In genomic region chr6:136471601-136472000, GRCm38 (mm10) we compare ENCODE assay signal across 9 mouse cellular contexts. TPM values are rescaled to one million over a fixed set of nuclear protein-coding genes. Genes with fewer than 3 reads are reported as not detected.
A peak's percentile ranks its signal among the peaks of the same experiment; 100 is the strongest.
DNase-seq lines count a peak whose midpoint lies in the region; ATAC-seq and TF ChIP-seq lines count a peak whose summit lies in the region.
"Had no signal": no experiment of that assay in that cellular context is flagged by ENCODE, and none has a peak within 500 bp of the region (broad histone marks: within the 10 kb centered on the region; RNA-seq: fewer than 3 reads in every experiment).

No protein-coding gene starts in this region.

- no peak for DNase-seq in lung, postnatal 36 days
- DNase-seq in forebrain, embryonic 10.5 days (ENCODE audit: extremely low spot score, low spot score), result no peak
- DNase-seq in limb, embryonic 11.5 days (ENCODE audit: low spot score), result peak; percentile 21
- DNase-seq in stomach, postnatal 0 days (ENCODE audit: low spot score), result no peak
- no peak for DNase-seq in left cerebral cortex, postnatal 10 days (ENCODE audit: extremely low spot score in 1 of 2, low spot score in 2 of 2)
- DNase-seq in adrenal gland, postnatal 10 days, result no peak

- intact Hi-C loops in left cerebral cortex, postnatal 10 days (cut with DNase I), result no loop called here

- WGBS in lung, embryonic 15.5 days, result 21% methylated on average over 5 of the region's 5 CpGs
- 30% methylated on average over 5 of the region's 5 CpGs for WGBS in forebrain, embryonic 10.5 days
- 39% methylated on average over 5 of the region's 5 CpGs for WGBS in limb, embryonic 11.5 days
- WGBS in stomach, postnatal 0 days, result 28% methylated on average over 5 of the region's 5 CpGs

- H3K27ac ChIP-seq in lung, embryonic 15.5 days, result peak overlapping the region; percentile 96
- peak overlapping the region; percentile 95 for H3K27ac ChIP-seq in forebrain, embryonic 10.5 days
- peak overlapping the region; percentile 98 for H3K27ac ChIP-seq in limb, embryonic 11.5 days (replicated peaks; ENCODE audit: low read depth, low read length)
- H3K27ac ChIP-seq in stomach, postnatal 0 days (replicated peaks), result peak overlapping the region; percentile 96

- peak; percentile 36 for TF ChIP-seq CTCF in stomach, postnatal 0 days (IDR thresholded peaks at IDR 0.05; ENCODE audit: low read depth)

- H3K4me2 ChIP-seq in lung, embryonic 15.5 days, result no peak overlapping the region
- no peak overlapping the region for H3K4me2 ChIP-seq in limb, embryonic 11.5 days (ENCODE audit: low read depth, severe bottlenecking)
- H3K4me2 ChIP-seq in stomach, postnatal 0 days (replicated peaks; ENCODE audit: low read depth), result no peak overlapping the region

- no peaks in the 10 kb centered on the region for H3K9me3 ChIP-seq in lung, embryonic 15.5 days
- H3K9me3 ChIP-seq in forebrain, embryonic 10.5 days, result 0 out of 2 replicates have a peak, but pooled peaks cover 8% of the 10 kb centered on the region
- H3K9me3 ChIP-seq in limb, embryonic 11.5 days (ENCODE audit: control insufficient read depth, low read length), result no peaks in the 10 kb centered on the region
- H3K9me3 ChIP-seq in stomach, postnatal 0 days (ENCODE audit: control insufficient read depth, low read length), result no peaks in the 10 kb centered on the region

- H3K4me1 ChIP-seq in lung, embryonic 15.5 days, result peaks cover 43% of the 10 kb centered on the region
- H3K4me1 ChIP-seq in forebrain, embryonic 10.5 days, result peaks cover 77% of the 10 kb centered on the region
- peaks cover 5% of the 10 kb centered on the region; the same call in 1 of the 2 replicates for H3K4me1 ChIP-seq in limb, embryonic 11.5 days (ENCODE audit: control insufficient read depth, insufficient read depth, low read length)
- peaks cover 4% of the 10 kb centered on the region; the same call in 1 of the 2 replicates for H3K4me1 ChIP-seq in stomach, postnatal 0 days (replicated peaks; ENCODE audit: control insufficient read depth, insufficient read depth)

- H3K4me3 ChIP-seq in lung, embryonic 15.5 days, result no peak overlapping the region
- H3K4me3 ChIP-seq in forebrain, embryonic 10.5 days, result no peak overlapping the region
- H3K4me3 ChIP-seq in limb, embryonic 11.5 days (ENCODE audit: low read depth, low read length), result no peak overlapping the region
- no peak overlapping the region for H3K4me3 ChIP-seq in stomach, postnatal 0 days (ENCODE audit: low read depth, low read length)
- H3K4me3 ChIP-seq: myocyte had no signal

- no peak overlapping the region for H3K9ac ChIP-seq in lung, embryonic 15.5 days
- no peak overlapping the region for H3K9ac ChIP-seq in limb, embryonic 11.5 days (ENCODE audit: low read length)
- H3K9ac ChIP-seq in stomach, postnatal 0 days (ENCODE audit: low read length), result no peak overlapping the region

- H3K27me3 ChIP-seq in lung, embryonic 15.5 days, result no peaks in the 10 kb centered on the region
- no peaks in the 10 kb centered on the region for H3K27me3 ChIP-seq in forebrain, embryonic 10.5 days (ENCODE audit: poor library complexity, severe bottlenecking)
- no peaks in the 10 kb centered on the region for H3K27me3 ChIP-seq in limb, embryonic 11.5 days (ENCODE audit: control insufficient read depth, insufficient read depth, low read length)
- no peaks in the 10 kb centered on the region for H3K27me3 ChIP-seq in stomach, postnatal 0 days (ENCODE audit: control insufficient read depth, insufficient read depth, low read length)

- no peak for ATAC-seq in lung, embryonic 15.5 days (ENCODE audit: borderline replicate concordance, extremely low read depth, low FRiP score, low TSS enrichment)
- no peak for ATAC-seq in limb, embryonic 11.5 days (ENCODE audit: insufficient number of reproducible peaks, low FRiP score, low TSS enrichment, low read depth)
- ATAC-seq in stomach, postnatal 0 days (ENCODE audit: low FRiP score, low TSS enrichment), result no peak
- no peak for ATAC-seq in megakaryocyte, adult 5-6 weeks (ENCODE audit: poor library complexity, severe bottlenecking)

- no peak for TF ChIP-seq EP300 in stomach, postnatal 0 days (optimal IDR thresholded peaks at IDR 0.05)

- H3K36me3 ChIP-seq in lung, embryonic 15.5 days, result no peaks in the 10 kb centered on the region
- H3K36me3 ChIP-seq in forebrain, embryonic 10.5 days (replicated peaks), result no peaks in the 10 kb centered on the region
- H3K36me3 ChIP-seq in limb, embryonic 11.5 days (ENCODE audit: control insufficient read depth, insufficient read depth, low read length), result no peaks in the 10 kb centered on the region
- H3K36me3 ChIP-seq in stomach, postnatal 0 days (ENCODE audit: control insufficient read depth, insufficient read depth, low read length), result no peaks in the 10 kb centered on the region

RNA-seq across cellular contexts. Expression of gene Atf7ip, which starts 34.4 kb away (rescaled TPM):
- polyA plus RNA-seq in lung, embryonic 15.5 days (2015; fragmentation: Nextera tagmentation; extraction: Ambion mirVana), result 36.8 and 44.9 TPM in 2 replicates
- polyA plus RNA-seq in forebrain, embryonic 10.5 days (2016; fragmentation: Nextera tagmentation; extraction: Ambion mirVana), result 44.2 and 46.7 TPM in 2 replicates
- polyA plus RNA-seq in limb, embryonic 11.5 days (2014; fragmentation: Nextera tagmentation; extraction: Ambion mirVana), result 49.8 and 60.1 TPM in 2 replicates
- 8.4 and 9.5 TPM in 2 replicates for polyA plus RNA-seq in stomach, postnatal 0 days (2015; fragmentation: Nextera tagmentation; extraction: Ambion mirVana)
- total RNA-seq in megakaryocyte, adult 5-6 weeks (2015), result 101 and 129 TPM in 2 replicates
- total RNA-seq in megakaryocyte, adult 5-6 weeks (2017), result 80.1 and 84.8 TPM in 2 replicates
- total RNA-seq in left cerebral cortex, postnatal 10 days (2021), result 100 to 1,000 TPM; 119 to 135 TPM
- total RNA-seq in adrenal gland, postnatal 10 days (2021), result 100 to 1,000 TPM in 1 of 2 experiments, 10 to 100 TPM in 1; 63.7 to 105 TPM

RNA-seq across cellular contexts. Expression of gene E330021D16Rik, which starts 56.2 kb away (rescaled TPM):
- polyA plus RNA-seq in lung, embryonic 15.5 days (2015; fragmentation: Nextera tagmentation; extraction: Ambion mirVana), result 0.42 TPM in 1 of 2 replicates, not detected in the other
- not detected in 2 replicates for polyA plus RNA-seq in forebrain, embryonic 10.5 days (2016; fragmentation: Nextera tagmentation; extraction: Ambion mirVana)
- not detected in 2 replicates for polyA plus RNA-seq in limb, embryonic 11.5 days (2014; fragmentation: Nextera tagmentation; extraction: Ambion mirVana)
- 0.05 TPM in 1 of 2 replicates, not detected in the other for polyA plus RNA-seq in stomach, postnatal 0 days (2015; fragmentation: Nextera tagmentation; extraction: Ambion mirVana)
- total RNA-seq in megakaryocyte, adult 5-6 weeks (2015), result not detected in 2 replicates
- not detected in 2 replicates for total RNA-seq in megakaryocyte, adult 5-6 weeks (2017)
- total RNA-seq in left cerebral cortex, postnatal 10 days (2021), result not detected
- not detected for total RNA-seq in adrenal gland, postnatal 10 days (2021)
- polyA plus RNA-seq: myocyte had no signal
